ENCODE assay signal across 18 mouse cellular contexts in genomic region chr6:50080431-50080830, GRCm38 (mm10). TPM values are rescaled to one million over a fixed set of nuclear protein-coding genes. Genes with fewer than 3 reads are reported as not detected.
DNase-seq lines count a peak whose midpoint lies in the region; ATAC-seq and TF ChIP-seq lines count a peak whose summit lies in the region.
"Had no signal": no experiment of that assay in that cellular context is flagged by ENCODE, and none has a peak within 500 bp of the region (broad histone marks: within the 10 kb centered on the region; RNA-seq: fewer than 3 reads in every experiment).

No protein-coding gene starts in this region.

- intact Hi-C loops in heart, adult 2 months (cut with DNase I) = no loop called here

- no peak overlapping the region for H3K4me3 ChIP-seq in heart, adult 2 months
- H3K4me3 ChIP-seq in heart, embryonic 11.5 days (ENCODE audit: low read depth, low read length) = no peak overlapping the region
- no peak overlapping the region for H3K4me3 ChIP-seq in liver, adult 2 months (ENCODE audit: insufficient read depth, low read depth, low read length)
- H3K4me3 ChIP-seq in liver, postnatal 0 days (ENCODE audit: low read depth, low read length) = no peak overlapping the region
- H3K4me3 ChIP-seq: forebrain, embryonic 15.5 days; hindbrain, embryonic 12.5 days; intestine, embryonic 15.5 days; lung, embryonic 15.5 days; myocyte had no signal

- H3K4me1 ChIP-seq in heart, adult 2 months (ENCODE audit: control insufficient read depth, insufficient read depth, low read length) = no peaks in the 10 kb centered on the region
- no peaks in the 10 kb centered on the region for H3K4me1 ChIP-seq in heart, embryonic 11.5 days (ENCODE audit: control insufficient read depth, insufficient read depth, low read length)
- H3K4me1 ChIP-seq in liver, adult 2 months (ENCODE audit: control insufficient read depth, insufficient read depth, low read length) = no peaks in the 10 kb centered on the region
- no peaks in the 10 kb centered on the region for H3K4me1 ChIP-seq in liver, postnatal 0 days (ENCODE audit: insufficient read depth)
- H3K4me1 ChIP-seq: forebrain, embryonic 15.5 days; hindbrain, embryonic 12.5 days; intestine, embryonic 15.5 days; lung, embryonic 15.5 days had no signal

- no peaks in the 10 kb centered on the region for H3K36me3 ChIP-seq in heart, adult 2 months (ENCODE audit: control insufficient read depth, insufficient read depth, low read length)
- no peaks in the 10 kb centered on the region for H3K36me3 ChIP-seq in heart, embryonic 11.5 days (ENCODE audit: control insufficient read depth, insufficient read depth, low read length)
- no peaks in the 10 kb centered on the region for H3K36me3 ChIP-seq in liver, adult 2 months (ENCODE audit: control insufficient read depth, insufficient read depth, low read length)
- H3K36me3 ChIP-seq in liver, postnatal 0 days (replicated peaks; ENCODE audit: insufficient read depth, low read length) = no peaks in the 10 kb centered on the region
- H3K36me3 ChIP-seq: forebrain, embryonic 15.5 days; G1E; hindbrain, embryonic 12.5 days; intestine, embryonic 15.5 days; lung, embryonic 15.5 days had no signal

- ATAC-seq in heart, embryonic 11.5 days (replicated peaks; ENCODE audit: insufficient number of reproducible peaks, low FRiP score, low TSS enrichment) = no peak
- ATAC-seq in liver, postnatal 0 days = no peak
- ATAC-seq: forebrain, embryonic 15.5 days; intestine, embryonic 15.5 days had no signal

- no peak overlapping the region for H3K9ac ChIP-seq in heart, adult 2 months (ENCODE audit: low read depth, low read length)
- H3K9ac ChIP-seq in heart, embryonic 11.5 days (ENCODE audit: low read depth, low read length) = no peak overlapping the region
- no peak overlapping the region for H3K9ac ChIP-seq in liver, adult 2 months (ENCODE audit: low read depth, low read length)
- no peak overlapping the region for H3K9ac ChIP-seq in liver, postnatal 0 days (replicated peaks)
- H3K9ac ChIP-seq: forebrain, embryonic 15.5 days; hindbrain, embryonic 12.5 days; intestine, embryonic 15.5 days; lung, embryonic 15.5 days had no signal

- H3K79me2 ChIP-seq in heart, adult 2 months (replicated peaks; ENCODE audit: control insufficient read depth, insufficient read depth, low read length) = no peaks in the 10 kb centered on the region
- no peaks in the 10 kb centered on the region for H3K79me2 ChIP-seq in liver, adult 2 months (ENCODE audit: control insufficient read depth, insufficient read depth, low read length)

- WGBS in heart, adult 2 months = 65% methylated on average over 7 of the region's 7 CpGs
- 72% methylated on average over 7 of the region's 7 CpGs for WGBS in heart, embryonic 11.5 days (ENCODE audit: insufficient replicate concordance)
- 39% methylated on average over 7 of the region's 7 CpGs for WGBS in liver, adult 2 months
- 78% methylated on average over 7 of the region's 7 CpGs for WGBS in liver, postnatal 0 days (ENCODE audit: insufficient replicate concordance)

- no peak for TF ChIP-seq POLR2A in heart, adult 2 months (IDR thresholded peaks at IDR 0.05; ENCODE audit: insufficient read depth, low read depth, low read length)
- TF ChIP-seq POLR2A in liver, adult 2 months (IDR thresholded peaks at IDR 0.05; ENCODE audit: extremely low read depth, insufficient read depth, low read length) = no peak

- DNase-seq in heart, adult 2 months = peak; percentile 18 to 23
- peak; percentile 32 for DNase-seq in liver, adult 2 months (ENCODE audit: extremely low read depth, low read depth, low spot score)
- no peak for DNase-seq in liver, postnatal 0 days
- DNase-seq in kidney, postnatal 36 days = peak; percentile 12 to 48
- DNase-seq in lung, postnatal 4 days = peak; percentile 41 to 53
- no peak for DNase-seq in right cerebral cortex, adult 2 months (ENCODE audit: low spot score in 2 of 2)
- DNase-seq: cerebellum, adult 8-10 months; embryo, embryonic 11 days; layer of hippocampus, adult 9-11 months; right cerebral cortex, postnatal 25 days had no signal

- TF ChIP-seq CTCF in heart, adult 2 months (IDR thresholded peaks at IDR 0.05) = no peak
- TF ChIP-seq CTCF in liver, adult 2 months (IDR thresholded peaks at IDR 0.05; ENCODE audit: low read depth, low read length) = no peak
- TF ChIP-seq CTCF in liver, postnatal 0 days (IDR thresholded peaks at IDR 0.05; ENCODE audit: low read depth) = no peak

- no peaks in the 10 kb centered on the region for H3K9me3 ChIP-seq in heart, embryonic 11.5 days (replicated peaks; ENCODE audit: control insufficient read depth, low read length)
- no peaks in the 10 kb centered on the region for H3K9me3 ChIP-seq in liver, postnatal 0 days (ENCODE audit: low read length)
- H3K9me3 ChIP-seq: forebrain, embryonic 15.5 days; G1E; hindbrain, embryonic 12.5 days; intestine, embryonic 15.5 days; lung, embryonic 15.5 days had no signal

- H3K27ac ChIP-seq in heart, adult 2 months = no peak overlapping the region
- no peak overlapping the region for H3K27ac ChIP-seq in heart, embryonic 11.5 days (ENCODE audit: low read depth, low read length)
- no peak overlapping the region for H3K27ac ChIP-seq in liver, adult 2 months (replicated peaks; ENCODE audit: insufficient read depth, low read depth, low read length)
- no peak overlapping the region for H3K27ac ChIP-seq in liver, postnatal 0 days (ENCODE audit: low read depth)
- H3K27ac ChIP-seq: forebrain, embryonic 15.5 days; hindbrain, embryonic 12.5 days; intestine, embryonic 15.5 days; lung, embryonic 15.5 days had no signal

- H3K27me3 ChIP-seq in heart, adult 2 months (ENCODE audit: control insufficient read depth, insufficient read depth, low read length) = no peaks in the 10 kb centered on the region
- no peaks in the 10 kb centered on the region for H3K27me3 ChIP-seq in heart, embryonic 11.5 days (ENCODE audit: control insufficient read depth, insufficient read depth, low read length)
- no peaks in the 10 kb centered on the region for H3K27me3 ChIP-seq in liver, adult 2 months (ENCODE audit: control insufficient read depth, insufficient read depth, low read length)
- no peaks in the 10 kb centered on the region for H3K27me3 ChIP-seq in liver, postnatal 0 days (ENCODE audit: insufficient read depth, low read length)
- H3K27me3 ChIP-seq: forebrain, embryonic 15.5 days; hindbrain, embryonic 12.5 days; intestine, embryonic 15.5 days; lung, embryonic 15.5 days had no signal

- TF ChIP-seq EP300 in heart, adult 2 months (IDR thresholded peaks at IDR 0.05; ENCODE audit: insufficient read depth, low read depth, low read length) = no peak
- TF ChIP-seq EP300 in liver, postnatal 0 days (IDR thresholded peaks at IDR 0.05; ENCODE audit: low read depth) = no peak

- no peak overlapping the region for H3K4me2 ChIP-seq in heart, embryonic 11.5 days
- H3K4me2 ChIP-seq in liver, postnatal 0 days (ENCODE audit: low read depth, low read length) = no peak overlapping the region
- H3K4me2 ChIP-seq: forebrain, embryonic 15.5 days; hindbrain, embryonic 12.5 days; intestine, embryonic 15.5 days; lung, embryonic 15.5 days; midbrain, embryonic 11.5 days had no signal

RNA-seq across cellular contexts. Expression of gene Mpp6, which starts 29.6 kb away (rescaled TPM):
- 10 to 100 TPM; 61.7 to 67.6 TPM for total RNA-seq in heart, adult 2 months (2021)
- polyA plus RNA-seq in heart, adult 2 months (2012; rRNA removed) = 13.2 and 28.3 TPM in 2 replicates
- polyA plus RNA-seq in heart, embryonic 11.5 days (2014; fragmentation: Nextera tagmentation; extraction: Ambion mirVana) = 52.3 and 60.8 TPM in 2 replicates
- total RNA-seq in liver, adult 2 months (2014; rRNA removed) = 68.2 and 68.3 TPM in 2 replicates
- polyA plus RNA-seq in liver, adult 2 months (2012; rRNA removed) = 17.2 and 17.9 TPM in 2 replicates
- 54.8 TPM in 2 replicates for polyA plus RNA-seq in liver, postnatal 0 days (2015; fragmentation: Nextera tagmentation; extraction: Ambion mirVana)

Comparison
In these comparisons a context has a peak if more than half of its experiments do, and no peak if none do; other contexts are left out.
1. DNase-seq: peak in heart, adult 2 months (2 of 2), liver, adult 2 months (single experiment), kidney, postnatal 36 days (2 of 2) and lung, postnatal 4 days (2 of 2); none in liver, postnatal 0 days (single experiment) and right cerebral cortex, adult 2 months (0 of 2).